Mouse (Mus musculus) spleen, adult 2 months (tissue): Measurements from ENCODE around the gene Tpcn1.
A peak's percentile ranks its signal among the peaks of the same experiment; 100 is the strongest.

Experiments
- CTCF ChIP-seq: fragments of 200-500 bp; IDR thresholded peaks from 2 replicates; pipeline ENCODE4 v1.5.1; 2011; ENCODE audit warnings: mild to moderate bottlenecking, inconsistent platforms; ENCODE audit not compliant: insufficient read depth, insufficient read length, insufficient replicate concordance; ENCODE audit errors: extremely low read depth
- POLR2A ChIP-seq: fragments of 200-500 bp; IDR thresholded peaks from 2 replicates; pipeline ENCODE4 v1.6.1; 2011; ENCODE audit warnings: low read depth, low read length, inconsistent platforms

GRCm38 (mm10) chr5:120503144-120503795, 85.2 kb downstream of the Tpcn1 start, which contains the start of gene Plbd2:
- TF ChIP-seq CTCF (no peak), POLR2A (peak; percentile 53)
